Mouse (Mus musculus) hindbrain, embryonic 10.5 days (tissue): Measurements from ENCODE around the gene Rars. TPM values are rescaled to one million over a fixed set of nuclear protein-coding genes. Genes with fewer than 3 reads are reported as not detected.
"Not testable (repeated sequence)": the region's sequence is repeated elsewhere in the genome, so short reads cannot be mapped to it uniquely, and the experiment has no call there.

Experiments
- DNase-seq: peaks from one replicate; pipeline ENCODE4 v3.0.0-alpha.2; 2017; ENCODE audit warnings: low spot score
- H3K27ac ChIP-seq: fragments of 300-500 bp; sonication (generic); 2 replicates; pipeline ENCODE4 v1.5.1; 2016; ENCODE audit warnings: mild to moderate bottlenecking, moderate library complexity
- H3K27me3 ChIP-seq: fragments of 300-500 bp; sonication (generic); 2 replicates; pipeline ENCODE4 v1.6.1; 2016; ENCODE audit warnings: mild to moderate bottlenecking; ENCODE audit not compliant: poor library complexity, insufficient read depth, severe bottlenecking
- H3K36me3 ChIP-seq: fragments of 300-500 bp; sonication (generic); 2 replicates; pipeline ENCODE4 v1.6.1; 2016; ENCODE audit warnings: mild to moderate bottlenecking, moderate library complexity
- H3K4me1 ChIP-seq: fragments of 300-500 bp; sonication (generic); replicated peaks from 2 replicates; pipeline ENCODE4 v1.6.1; 2016; ENCODE audit warnings: mild to moderate bottlenecking
- H3K4me3 ChIP-seq: fragments of 300-500 bp; sonication (generic); 2 replicates; pipeline ENCODE4 v1.5.1; 2016; ENCODE audit warnings: mild to moderate bottlenecking, moderate library complexity
- H3K9me3 ChIP-seq: fragments of 300-500 bp; sonication (generic); 2 replicates; pipeline ENCODE4 v1.6.1; 2016; ENCODE audit warnings: mild to moderate bottlenecking, moderate library complexity
- WGBS: fragments of 180-500 bp; shearing (Covaris S2); methylation state at CpG from one replicate; pipeline ENCODE4 v1.1.7; 2016; 5-methylcytosine and 5-hydroxymethylcytosine counted together
- polyA plus RNA-seq: library from polyadenylated mRNA; unstranded; fragments of >200 nt; fragmentation: Nextera tagmentation; extraction: Ambion mirVana; gene quantifications from 2 replicates; pipeline ENCODE4 v1.2.1, GENCODE M21; 2016

Gene Rars
- polyA plus RNA-seq, 1 experiment from 2014 or later = 76.4 TPM

DNA sequence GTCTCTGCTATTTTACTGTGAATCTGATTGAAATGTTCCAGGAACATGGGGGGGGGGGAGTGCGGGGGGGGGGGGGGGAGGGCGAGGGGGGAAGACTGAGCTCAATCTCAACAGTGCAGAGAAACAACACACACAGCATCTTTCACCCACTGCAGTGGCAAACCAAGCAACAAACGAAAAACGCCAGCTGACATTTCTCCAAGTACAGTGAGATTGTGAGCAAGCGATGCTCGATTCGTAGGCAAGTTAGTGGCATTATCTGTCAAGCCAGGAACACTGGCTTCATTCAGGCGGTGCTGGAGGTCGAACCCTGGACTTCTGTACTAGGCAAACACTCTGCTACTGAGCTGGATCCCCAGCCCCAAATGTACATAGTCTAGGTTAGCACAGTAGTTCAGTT lies 21.3 kb upstream of the Rars start:
- Histone ChIP-seq H3K27ac (peak overlapping the region; percentile 89), H3K4me3 (no peak overlapping the region), H3K27me3 (no peaks in the 10 kb centered on the region), H3K9me3 (peaks cover 6% of the 10 kb centered on the region; the same call in 1 of the 2 replicates), H3K4me1 (peaks cover 44% of the 10 kb centered on the region), H3K36me3 (peaks cover 64% of the 10 kb centered on the region)
- WGBS = 73% methylated on average over 9 of the region's 9 CpGs
- DNase-seq = no peak

DNA sequence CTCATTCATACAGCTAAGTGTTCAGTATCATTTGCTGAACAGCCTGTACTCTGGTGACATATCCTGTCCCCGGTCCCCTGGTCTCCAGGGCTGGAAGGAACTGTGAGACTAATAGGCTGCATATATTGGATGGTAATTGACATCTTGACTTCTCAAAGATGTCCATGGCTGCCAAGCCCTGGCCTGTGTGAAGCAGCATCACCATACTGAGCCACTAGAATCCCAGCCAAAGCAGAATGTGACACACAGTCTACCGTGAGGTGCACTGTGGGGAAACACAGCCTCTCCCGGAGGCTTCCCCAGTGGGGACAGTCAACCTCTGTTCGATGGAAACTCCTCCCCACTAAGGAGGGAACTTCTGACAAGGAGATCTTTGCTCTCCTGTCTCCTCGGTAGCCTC lies 20.6 kb upstream of the Rars start:
- no peak for DNase-seq
- Histone ChIP-seq H3K27ac (peak overlapping the region; percentile 89), H3K4me3 (no peak overlapping the region), H3K4me1 (peaks cover 40% of the 10 kb centered on the region), H3K9me3 (peaks cover 6% of the 10 kb centered on the region; the same call in 1 of the 2 replicates), H3K27me3 (no peaks in the 10 kb centered on the region), H3K36me3 (peaks cover 64% of the 10 kb centered on the region)
- 80% methylated on average over 5 of the region's 5 CpGs for WGBS

DNA sequence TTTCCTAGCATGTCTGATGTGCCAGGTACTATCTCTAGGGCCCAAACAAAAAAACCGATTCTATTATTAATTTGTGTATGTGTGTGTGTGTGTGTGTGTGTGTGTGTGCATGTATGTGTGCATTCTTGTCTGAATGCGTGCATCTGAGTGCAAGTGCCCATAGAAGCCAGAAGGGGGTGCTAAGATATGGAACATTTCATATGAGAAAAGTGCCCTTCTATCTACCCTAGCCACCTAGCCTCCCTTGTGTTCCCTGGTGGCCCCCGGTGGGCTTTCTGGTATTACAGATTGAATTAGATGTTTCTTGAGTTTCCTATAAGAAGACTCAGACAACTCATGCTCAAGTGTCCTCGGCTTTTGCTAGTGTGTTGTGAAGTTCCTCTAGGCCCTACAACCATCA lies 19.3 kb upstream of the Rars start:
- Histone ChIP-seq H3K9me3 (peaks cover 6% of the 10 kb centered on the region; the same call in 1 of the 2 replicates), H3K4me3 (no peak overlapping the region), H3K27me3 (no peaks in the 10 kb centered on the region), H3K36me3 (peaks cover 66% of the 10 kb centered on the region), H3K27ac (no peak overlapping the region), H3K4me1 (peaks cover 35% of the 10 kb centered on the region)
- 91% methylated on average over 4 of the region's 4 CpGs for WGBS
- no peak for DNase-seq

DNA sequence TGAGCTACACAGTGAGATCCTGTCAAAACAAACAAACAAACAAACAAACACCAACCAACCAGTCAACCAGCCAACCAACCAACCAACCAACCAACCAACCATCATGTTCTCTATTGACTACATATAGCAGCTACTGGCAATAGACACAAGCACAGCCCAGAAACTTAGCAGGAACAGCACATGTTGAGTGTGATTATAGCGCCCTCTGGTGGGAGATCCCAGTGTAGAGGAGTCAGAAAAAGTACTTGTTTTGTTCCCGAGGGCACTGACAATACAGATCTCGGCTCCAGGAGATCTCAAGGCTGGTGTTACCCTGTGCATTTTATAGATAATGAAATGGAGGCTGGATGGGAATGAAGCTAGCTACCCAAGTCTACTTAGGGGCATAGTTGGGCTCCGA lies 18.4 kb upstream of the Rars start:
- H3K4me1 ChIP-seq = peaks cover 29% of the 10 kb centered on the region
- H3K4me3 ChIP-seq = no peak overlapping the region
- peaks cover 6% of the 10 kb centered on the region; the same call in 1 of the 2 replicates for H3K9me3 ChIP-seq
- peak; percentile 58 for DNase-seq
- peaks cover 66% of the 10 kb centered on the region for H3K36me3 ChIP-seq
- 58% methylated on average over 4 of the region's 4 CpGs for WGBS
- H3K27ac ChIP-seq = peak overlapping the region; percentile 45
- no peaks in the 10 kb centered on the region for H3K27me3 ChIP-seq

GRCm38 (mm10) chr11:35844299-35844698 lies 10.0 kb upstream of the Rars start:
- no peaks in the 10 kb centered on the region for H3K4me1 ChIP-seq
- no peak for DNase-seq
- no peak overlapping the region for H3K4me3 ChIP-seq
- no peaks in the 10 kb centered on the region for H3K9me3 ChIP-seq
- no peaks in the 10 kb centered on the region for H3K27me3 ChIP-seq
- 92% methylated on average over 9 of the region's 9 CpGs for WGBS
- 0 out of 2 replicates have a peak overlapping the region, but pooled peaks have one; percentile 35 for H3K27ac ChIP-seq
- peaks cover 71% of the 10 kb centered on the region for H3K36me3 ChIP-seq

DNA sequence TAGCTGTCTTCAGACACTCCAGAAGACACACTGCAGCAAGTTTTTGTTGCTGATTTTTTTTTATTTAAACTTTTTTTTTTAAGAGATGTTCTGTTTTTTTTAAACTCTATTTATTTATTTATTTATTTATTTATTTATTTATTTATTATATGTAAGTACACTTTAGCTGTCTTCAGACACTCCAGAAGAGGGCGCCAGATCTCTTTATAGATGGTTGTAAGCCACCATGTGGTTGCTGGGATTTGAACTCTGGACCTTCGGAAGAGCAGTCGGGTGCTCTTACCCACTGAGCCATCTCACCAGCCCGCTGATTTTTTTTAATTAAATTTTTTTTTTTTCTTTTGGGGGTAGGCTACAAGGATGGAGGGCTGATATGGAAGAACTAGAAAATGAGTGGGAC lies 8.3 kb upstream of the Rars start:
- H3K27ac ChIP-seq, H3K4me3 ChIP-seq, DNase-seq, H3K27me3 ChIP-seq, H3K9me3 ChIP-seq: not testable (repeated sequence)
- Histone ChIP-seq H3K4me1 (peaks cover 15% of the 10 kb centered on the region; the same call in 1 of the 2 replicates), H3K36me3 (peaks cover 58% of the 10 kb centered on the region)
- WGBS = 80% methylated on average over 4 of the region's 4 CpGs

DNA sequence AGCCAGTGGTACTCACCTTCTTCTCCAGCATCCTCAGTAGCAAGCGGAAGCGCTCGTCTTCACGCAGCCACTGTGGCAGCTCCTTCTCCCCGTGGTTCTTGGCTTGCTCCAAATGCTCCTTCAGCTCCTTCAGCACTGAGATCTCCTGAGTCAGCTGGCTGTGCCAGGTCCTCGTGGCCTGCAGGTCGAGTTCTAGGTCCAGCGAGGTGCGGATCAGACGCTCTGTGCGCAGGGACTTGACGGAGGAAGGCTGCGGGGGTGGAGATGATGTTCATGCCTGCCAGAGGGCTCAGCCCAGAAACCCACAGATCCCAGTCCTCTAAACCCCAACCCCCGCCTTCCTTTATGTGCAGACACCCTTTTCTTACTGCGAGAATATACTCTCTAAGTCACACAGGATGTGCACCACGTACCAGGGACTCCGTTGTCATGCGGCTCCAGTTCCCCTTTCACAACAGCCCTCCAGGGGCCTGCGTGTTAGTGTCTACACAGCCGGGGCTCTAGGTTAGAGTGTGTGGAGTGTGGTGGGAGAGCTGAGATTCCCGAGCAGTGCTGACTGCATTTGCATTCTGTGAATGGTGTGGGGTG lies 7.5 kb upstream of the Rars start:
- Histone ChIP-seq H3K36me3 (peaks cover 54% of the 10 kb centered on the region), H3K9me3 (no peaks in the 10 kb centered on the region), H3K27ac (no peak overlapping the region), H3K27me3 (no peaks in the 10 kb centered on the region), H3K4me1 (peaks cover 15% of the 10 kb centered on the region; the same call in 1 of the 2 replicates), H3K4me3 (no peak overlapping the region)
- 89% methylated on average over 21 of the region's 21 CpGs for WGBS
- DNase-seq = no peak

DNA sequence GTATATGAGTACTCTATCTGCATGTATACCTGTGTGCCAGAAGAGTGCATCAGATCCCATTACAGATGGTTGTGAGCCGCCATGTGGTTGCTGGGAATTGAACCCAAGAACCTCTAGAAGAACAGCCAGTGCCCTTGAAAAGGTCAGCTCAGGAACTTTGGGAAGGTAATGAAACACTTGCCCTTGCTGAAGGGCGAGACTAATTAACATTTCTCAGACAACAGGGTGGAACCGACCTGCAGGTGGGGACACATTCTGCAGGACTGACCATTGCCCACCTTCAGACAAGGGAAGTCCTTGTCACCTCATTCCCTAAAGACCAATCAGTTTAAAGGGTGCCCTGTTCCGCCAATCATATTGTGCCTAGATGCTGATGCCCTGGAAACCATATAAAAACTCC lies 6.5 kb upstream of the Rars start:
- Histone ChIP-seq H3K4me1 (peaks cover 15% of the 10 kb centered on the region; the same call in 1 of the 2 replicates), H3K36me3 (peaks cover 45% of the 10 kb centered on the region)
- not testable (repeated sequence) for H3K27me3 ChIP-seq, DNase-seq, H3K27ac ChIP-seq, H3K9me3 ChIP-seq, H3K4me3 ChIP-seq
- 91% methylated on average over 4 of the region's 4 CpGs for WGBS

DNA sequence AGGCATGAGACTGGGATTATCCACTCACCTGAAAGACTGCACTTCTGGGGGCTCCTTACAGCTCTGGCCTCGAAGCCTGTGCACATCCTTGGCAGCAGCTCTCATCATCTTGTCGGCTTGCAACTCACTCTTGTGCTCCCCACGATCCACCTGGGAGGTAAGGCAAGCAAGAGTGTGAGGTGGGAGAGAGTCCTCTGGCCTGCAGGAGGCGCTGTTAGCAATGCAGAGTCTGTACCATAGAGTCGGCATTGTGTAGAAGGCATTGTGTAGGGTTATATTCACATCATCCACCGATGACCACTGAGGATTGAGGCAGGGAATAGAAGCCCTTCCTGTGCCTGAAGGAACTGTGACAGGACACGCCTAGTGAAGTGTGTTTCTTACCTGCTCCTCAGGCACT lies 6.0 kb upstream of the Rars start:
- Histone ChIP-seq H3K4me1 (peaks cover 15% of the 10 kb centered on the region; the same call in 1 of the 2 replicates), H3K27me3 (no peaks in the 10 kb centered on the region), H3K36me3 (peaks cover 45% of the 10 kb centered on the region), H3K9me3 (no peaks in the 10 kb centered on the region), H3K4me3 (no peak overlapping the region), H3K27ac (no peak overlapping the region)
- DNase-seq = no peak
- WGBS = 84% methylated on average over 7 of the region's 7 CpGs

GRCm38 (mm10) chr11:35838345-35839338 lies 4.3 kb upstream of the Rars start:
- 26% methylated on average over 28 of the region's 28 CpGs for WGBS

GRCm38 (mm10) chr11:35837156-35838126 lies 3.1 kb upstream of the Rars start:
- 83% methylated on average over 5 of the region's 5 CpGs for WGBS
- peak overlapping the region; percentile 85 for H3K27ac ChIP-seq
- H3K4me3 ChIP-seq = no peak overlapping the region
- H3K9me3 ChIP-seq = no peaks in the 10 kb centered on the region
- DNase-seq = no peak
- H3K36me3 ChIP-seq = peaks cover 34% of the 10 kb centered on the region
- H3K27me3 ChIP-seq = no peaks in the 10 kb centered on the region
- H3K4me1 ChIP-seq = peaks cover 33% of the 10 kb centered on the region

More at GRCm38 (mm10) chr11:35838345-35839338, 4.3 kb upstream of the Rars start:
- peak overlapping the region; percentile 46 for H3K4me3 ChIP-seq
- H3K36me3 ChIP-seq = peaks cover 40% of the 10 kb centered on the region
- no peaks in the 10 kb centered on the region for H3K9me3 ChIP-seq
- no peaks in the 10 kb centered on the region for H3K27me3 ChIP-seq
- H3K27ac ChIP-seq = peak overlapping the region; percentile 85
- peaks cover 24% of the 10 kb centered on the region for H3K4me1 ChIP-seq
- peak; percentile 93 for DNase-seq

- H3K4me1 ChIP-seq = peaks cover 23% of the 10 kb centered on the region
- H3K27ac ChIP-seq = no peak overlapping the region
- no peaks in the 10 kb centered on the region for H3K9me3 ChIP-seq
- peaks cover 50% of the 10 kb centered on the region for H3K36me3 ChIP-seq
- WGBS = 86% methylated on average over 6 of the region's 6 CpGs
- H3K4me3 ChIP-seq = peak overlapping the region; percentile 99
- DNase-seq = no peak
- no peaks in the 10 kb centered on the region for H3K27me3 ChIP-seq
Measured at GRCm38 (mm10) chr11:35833270-35833669, 1.0 kb downstream of the Rars start.
